Mouse (Mus musculus) stomach, embryonic 16.5 days (tissue): ENCODE measurements at regions not wholly inside any gene's neighbourhood (a gene's known extent, or its start where the extent isn't known, plus 50 kb on each side); places are given as distances from the start of the nearest gene placed in this dataset.

Experiments used
- ATAC-seq: fragments of 200-750 bp; cut with Nextera tagmentation; 2 replicates; pipeline ENCODE4 v1.8.0; 2017; ENCODE audit warnings: moderate number of reproducible peaks, moderate TSS enrichment; ENCODE audit not compliant: insufficient read depth, low FRiP score
- H3K27ac ChIP-seq: fragments of 300-500 bp; sonication (generic); 2 replicates; pipeline ENCODE4 v1.5.1; 2014; ENCODE audit warnings: low read length
- H3K27me3 ChIP-seq: fragments of 300-500 bp; sonication (generic); 2 replicates; pipeline ENCODE4 v1.6.1; 2014; ENCODE audit warnings: low read length, control low read depth, mixed read lengths; ENCODE audit not compliant: control insufficient read depth, insufficient read depth
- H3K36me3 ChIP-seq: fragments of 300-500 bp; sonication (generic); 2 replicates; pipeline ENCODE4 v1.6.1; 2014; ENCODE audit warnings: low read length; ENCODE audit not compliant: control insufficient read depth, insufficient read depth
- H3K4me1 ChIP-seq: fragments of 300-500 bp; sonication (generic); 2 replicates; pipeline ENCODE4 v1.6.1; 2014; ENCODE audit warnings: low read length, control low read depth, mixed read lengths; ENCODE audit not compliant: control insufficient read depth, insufficient read depth
- H3K4me2 ChIP-seq: fragments of 300-500 bp; sonication (generic); 2 replicates; pipeline ENCODE4 v1.6.1; 2014; ENCODE audit warnings: low read depth, low read length, mixed read lengths
- H3K4me3 ChIP-seq: fragments of 300-500 bp; sonication (generic); replicated peaks from 2 replicates; pipeline ENCODE4 v1.5.1; 2014; ENCODE audit warnings: mild to moderate bottlenecking, low read length
- H3K9ac ChIP-seq: fragments of 300-500 bp; sonication (generic); 2 replicates; pipeline ENCODE4 v1.6.1; 2014; ENCODE audit warnings: low read length
- H3K9me3 ChIP-seq: fragments of 300-500 bp; sonication (generic); replicated peaks from 2 replicates; pipeline ENCODE4 v1.6.1; 2016; ENCODE audit warnings: low read length, control low read depth; ENCODE audit not compliant: control insufficient read depth
- WGBS: fragments of 180-500 bp; shearing (Covaris S2); extraction: QIAGEN DNeasy Blood & Tissue Kit; methylation state at CpG from one replicate; pipeline ENCODE4 v1.1.7; 2014; 5-methylcytosine and 5-hydroxymethylcytosine counted together

DNA sequence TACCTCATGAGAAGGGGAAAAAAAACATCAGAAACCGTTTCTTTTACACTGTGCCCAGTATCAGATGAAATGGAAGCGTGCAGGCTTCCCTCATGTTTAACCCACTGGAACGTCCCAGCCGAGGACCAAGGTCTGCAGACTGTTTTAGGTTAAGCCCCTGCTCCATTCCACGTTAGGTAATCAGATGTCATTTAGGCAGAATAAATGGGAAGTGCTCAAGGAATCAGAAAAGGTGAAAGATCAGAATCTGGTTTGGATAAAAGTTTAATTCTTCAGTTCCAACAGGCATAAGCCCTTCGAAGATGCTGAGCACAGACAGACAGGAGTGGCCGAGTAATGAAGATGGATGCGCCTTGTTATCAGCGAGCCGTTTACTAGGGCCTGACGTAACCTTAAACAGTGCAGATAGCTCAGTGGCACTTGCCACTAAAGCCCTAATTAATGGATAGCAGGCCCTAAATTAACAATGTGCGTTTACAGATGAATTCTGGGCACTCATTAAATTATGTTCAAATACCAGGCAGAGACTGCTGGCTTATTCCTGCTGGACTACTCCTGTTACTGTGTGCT, 193.5 kb downstream of the Lmo4 start:
- Histone ChIP-seq H3K9ac (no peak overlapping the region), H3K4me2 (no peak overlapping the region), H3K27ac (no peak overlapping the region), H3K27me3 (no peaks in the 10 kb centered on the region), H3K4me3 (no peak overlapping the region), H3K9me3 (no peaks in the 10 kb centered on the region), H3K36me3 (no peaks in the 10 kb centered on the region), H3K4me1 (peaks cover 8% of the 10 kb centered on the region; the same call in 1 of the 2 replicates)
- ATAC-seq, result no peak
- 39% methylated on average over 12 of the region's 12 CpGs for WGBS

GRCm38 (mm10) chr3:144010558-144010957, 194.5 kb downstream of the Lmo4 start:
- Histone ChIP-seq H3K27ac (no peak overlapping the region), H3K27me3 (no peaks in the 10 kb centered on the region), H3K9ac (no peak overlapping the region), H3K9me3 (no peaks in the 10 kb centered on the region), H3K4me2 (no peak overlapping the region), H3K4me3 (no peak overlapping the region), H3K4me1 (peaks cover 8% of the 10 kb centered on the region; the same call in 1 of the 2 replicates), H3K36me3 (no peaks in the 10 kb centered on the region)
- 24% methylated on average over 6 of the region's 6 CpGs for WGBS
- no peak for ATAC-seq

GRCm38 (mm10) chr3:144007111-144007619, 197.9 kb downstream of the Lmo4 start:
- Histone ChIP-seq H3K9me3 (no peaks in the 10 kb centered on the region), H3K4me1 (peaks cover 7% of the 10 kb centered on the region; the same call in 1 of the 2 replicates), H3K27ac (peak overlapping the region; percentile 31; the same call in 1 of the 2 replicates), H3K4me3 (no peak overlapping the region), H3K9ac (no peak overlapping the region), H3K27me3 (no peaks in the 10 kb centered on the region), H3K36me3 (no peaks in the 10 kb centered on the region), H3K4me2 (no peak overlapping the region)
- WGBS, result 60% methylated on average over 4 of the region's 4 CpGs
- peak; percentile 58 for ATAC-seq

GRCm38 (mm10) chr3:143997909-143998308, 207.1 kb downstream of the Lmo4 start:
- Histone ChIP-seq H3K27ac (no peak overlapping the region), H3K9me3 (no peaks in the 10 kb centered on the region), H3K4me3 (no peak overlapping the region), H3K4me2 (no peak overlapping the region), H3K4me1 (no peaks in the 10 kb centered on the region), H3K36me3 (no peaks in the 10 kb centered on the region), H3K27me3 (no peaks in the 10 kb centered on the region), H3K9ac (no peak overlapping the region)
- no peak for ATAC-seq
- 81% methylated on average over 8 of the region's 8 CpGs for WGBS

DNA sequence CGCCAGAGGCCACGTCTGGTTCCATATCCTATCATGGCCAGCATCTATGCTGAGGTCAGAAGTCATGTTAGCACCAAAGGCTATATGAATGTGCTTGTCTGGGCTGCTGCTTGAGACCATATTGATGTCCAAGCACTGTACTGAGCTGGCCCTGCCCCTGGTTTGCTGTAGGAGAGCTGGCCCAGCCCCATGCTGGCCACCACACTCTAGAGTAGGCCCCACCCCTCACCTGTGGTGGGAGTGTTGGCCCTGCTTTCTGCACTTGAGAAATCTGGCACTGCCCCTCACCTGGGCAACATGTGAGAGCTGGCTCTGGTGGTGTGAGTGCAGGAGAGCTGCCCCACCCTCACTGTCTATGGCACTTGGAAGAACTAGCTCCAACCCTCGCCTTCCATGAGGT, 210.0 kb downstream of the Lmo4 start:
- no peaks in the 10 kb centered on the region for H3K36me3 ChIP-seq
- no peak for ATAC-seq
- no peaks in the 10 kb centered on the region for H3K27me3 ChIP-seq
- H3K27ac ChIP-seq, result no peak overlapping the region
- H3K4me3 ChIP-seq, result no peak overlapping the region
- H3K4me1 ChIP-seq, result no peaks in the 10 kb centered on the region
- no peak overlapping the region for H3K4me2 ChIP-seq
- H3K9ac ChIP-seq, result no peak overlapping the region
- 87% methylated on average over 3 of the region's 3 CpGs for WGBS
- no peaks in the 10 kb centered on the region for H3K9me3 ChIP-seq

GRCm38 (mm10) chr3:143988991-143989390, 216.0 kb downstream of the Lmo4 start:
- H3K4me1 ChIP-seq, result no peaks in the 10 kb centered on the region

GRCm38 (mm10) chr3:143988037-143988436, 217.0 kb downstream of the Lmo4 start:
- Histone ChIP-seq H3K9me3 (peaks cover 3% of the 10 kb centered on the region; the same call in 1 of the 2 replicates), H3K27ac (no peak overlapping the region), H3K9ac (no peak overlapping the region), H3K4me3 (no peak overlapping the region), H3K36me3 (no peaks in the 10 kb centered on the region), H3K27me3 (no peaks in the 10 kb centered on the region), H3K4me1 (no peaks in the 10 kb centered on the region), H3K4me2 (no peak overlapping the region)
- WGBS, result 90% methylated on average over 5 of the region's 5 CpGs
- ATAC-seq, result no peak

More at GRCm38 (mm10) chr3:143988991-143989390, 216.0 kb downstream of the Lmo4 start:
- Histone ChIP-seq H3K4me2 (no peak overlapping the region), H3K27me3 (no peaks in the 10 kb centered on the region), H3K9ac (no peak overlapping the region), H3K36me3 (no peaks in the 10 kb centered on the region), H3K9me3 (peaks cover 3% of the 10 kb centered on the region; the same call in 1 of the 2 replicates), H3K27ac (no peak overlapping the region), H3K4me3 (no peak overlapping the region)
- ATAC-seq, result no peak
- 93% methylated on average over 4 of the region's 4 CpGs for WGBS

DNA sequence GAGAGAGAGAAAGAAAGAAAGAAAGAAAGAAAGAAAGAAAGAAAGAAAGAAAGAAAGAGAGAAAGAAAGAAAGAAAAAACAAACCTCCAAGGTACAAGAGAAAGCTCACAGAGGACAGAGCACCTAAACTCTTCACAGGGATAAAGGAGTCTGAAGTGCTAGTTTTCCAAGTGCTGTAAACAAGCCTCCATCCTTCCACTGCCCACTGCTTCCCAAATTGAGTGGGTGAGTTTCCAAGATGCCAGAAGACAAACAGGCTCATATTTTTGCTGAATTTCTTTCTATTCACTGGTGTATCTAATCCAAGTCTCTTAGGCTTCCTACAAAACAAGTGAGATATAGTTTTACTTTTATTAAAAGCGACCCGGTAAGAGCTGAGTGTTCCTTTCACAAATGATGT, 218.2 kb downstream of the Lmo4 start:
- Histone ChIP-seq H3K27me3 (no peaks in the 10 kb centered on the region), H3K4me1 (no peaks in the 10 kb centered on the region), H3K9me3 (peaks cover 3% of the 10 kb centered on the region; the same call in 1 of the 2 replicates), H3K36me3 (no peaks in the 10 kb centered on the region), H3K4me2 (no peak overlapping the region), H3K4me3 (no peak overlapping the region), H3K9ac (no peak overlapping the region), H3K27ac (no peak overlapping the region)
- 92% methylated on average over 2 of the region's 2 CpGs for WGBS
- no peak for ATAC-seq

- 87% methylated on average over 5 of the region's 5 CpGs for WGBS
- no peaks in the 10 kb centered on the region for H3K27me3 ChIP-seq
- H3K9ac ChIP-seq, result no peak overlapping the region
- H3K36me3 ChIP-seq, result no peaks in the 10 kb centered on the region
- no peak overlapping the region for H3K27ac ChIP-seq
- no peak for ATAC-seq
- no peak overlapping the region for H3K4me2 ChIP-seq
- peaks cover 3% of the 10 kb centered on the region; the same call in 1 of the 2 replicates for H3K9me3 ChIP-seq
- H3K4me1 ChIP-seq, result no peaks in the 10 kb centered on the region
- H3K4me3 ChIP-seq, result no peak overlapping the region
Observed at GRCm38 (mm10) chr3:143986200-143986506, 218.9 kb downstream of the Lmo4 start.
